Mouse (Mus musculus): ENCODE results near the gene Arpp19. TPM values are rescaled to one million over a fixed set of nuclear protein-coding genes. Genes with fewer than 3 reads are reported as not detected.

Arpp19 gene
- total RNA-seq (2021) = 100 to 1,000 TPM; 280 to 339 TPM
- long read RNA-seq, experiment 1, full-length matches to known transcripts = 371 of 402 reads
- long read RNA-seq, experiment 1, partial matches to known transcripts = 8 of 402 reads
- long read RNA-seq, experiment 1, other reads (novel, unspliced or antisense) = 23 of 402 reads
- long read RNA-seq, experiment 2, full-length matches to known transcripts = 317 of 352 reads
- long read RNA-seq, experiment 2, partial matches to known transcripts = 26 of 352 reads
- long read RNA-seq, experiment 2, other reads (novel, unspliced or antisense) = 9 of 352 reads

- intact Hi-C loops (cut with DNase I) = no loop called here
- peak; percentile 84 to 89 for DNase-seq (ENCODE audit: low spot score in 2 of 2)
Measured at GRCm38 (mm10) chr9:75037451-75038356, at the start of gene Arpp19. Gene Arpp19, plus strand, starts transcription at chr9:75037614.

- no peak for DNase-seq (ENCODE audit: low spot score in 2 of 2)
- intact Hi-C loops (cut with DNase I) = no loop called here
Measured at GRCm38 (mm10) chr9:74988893-74989460, 48.4 kb upstream of the Arpp19 start.

DNA sequence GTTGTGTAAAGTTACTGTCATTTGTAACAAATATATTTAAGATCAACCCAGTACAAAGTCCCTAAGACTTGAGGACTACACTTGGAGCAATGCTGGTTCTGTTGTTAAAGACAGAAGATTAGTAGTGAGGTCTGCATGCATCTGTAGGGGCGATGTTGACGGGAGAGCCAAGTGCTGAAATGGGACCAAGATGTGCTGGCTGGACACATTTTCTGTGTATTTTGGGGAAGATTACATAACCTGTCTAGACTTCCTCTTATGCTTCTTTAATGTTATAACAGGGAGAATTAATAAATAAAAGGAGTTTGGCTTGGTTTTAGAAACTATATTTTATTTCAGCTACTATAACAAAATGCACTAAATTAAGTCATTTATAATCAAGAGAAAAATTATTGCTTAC, 47.4 kb upstream of the Arpp19 start:
- intact Hi-C loops (cut with DNase I) = loop anchor here (5.0 kb wide), 1 partner anchor 83 kb away; no protein-coding TSS in a partner anchor
- DNase-seq (ENCODE audit: low spot score in 2 of 2) = no peak

DNA sequence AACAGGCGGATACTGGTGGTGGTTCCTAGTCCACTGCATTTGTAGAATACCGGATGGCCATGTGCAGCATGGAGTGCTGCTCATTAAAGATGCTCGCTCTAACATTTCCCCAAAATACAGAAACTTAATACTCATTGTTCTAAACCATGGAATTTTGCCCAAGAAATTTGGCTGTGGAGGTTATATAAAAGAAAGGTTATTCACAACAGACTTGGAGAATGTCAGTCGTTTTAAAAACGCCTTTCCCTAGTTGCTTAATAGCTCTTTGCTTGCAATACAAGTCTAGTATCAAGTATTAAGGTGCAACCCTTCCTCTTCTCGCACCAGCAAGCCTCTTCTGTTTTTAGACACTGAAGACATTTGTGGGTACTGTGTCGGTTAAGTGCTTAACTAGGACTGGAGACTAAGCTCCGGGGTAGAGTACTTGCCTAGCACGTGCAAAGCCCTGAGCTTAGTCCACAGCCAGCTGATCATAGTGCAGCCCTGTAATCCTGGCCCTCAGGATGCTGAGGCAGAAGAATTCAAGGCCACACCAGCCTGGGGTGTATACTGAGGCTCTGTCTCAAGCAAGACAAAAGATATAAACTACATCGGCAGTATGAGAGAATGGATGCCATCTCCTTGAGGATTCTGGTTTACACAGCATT, 42.7 kb upstream of the Arpp19 start:
- intact Hi-C loops (cut with DNase I) = loop anchor here (5.0 kb wide), 1 partner anchor 87 kb away; no protein-coding TSS in a partner anchor
- no peak for DNase-seq (ENCODE audit: low spot score in 2 of 2)

- intact Hi-C loops (cut with DNase I) = no loop called here
- no peak for DNase-seq (ENCODE audit: low spot score in 2 of 2)
Measured at GRCm38 (mm10) chr9:74996349-74996748, 41.1 kb upstream of the Arpp19 start.

DNA sequence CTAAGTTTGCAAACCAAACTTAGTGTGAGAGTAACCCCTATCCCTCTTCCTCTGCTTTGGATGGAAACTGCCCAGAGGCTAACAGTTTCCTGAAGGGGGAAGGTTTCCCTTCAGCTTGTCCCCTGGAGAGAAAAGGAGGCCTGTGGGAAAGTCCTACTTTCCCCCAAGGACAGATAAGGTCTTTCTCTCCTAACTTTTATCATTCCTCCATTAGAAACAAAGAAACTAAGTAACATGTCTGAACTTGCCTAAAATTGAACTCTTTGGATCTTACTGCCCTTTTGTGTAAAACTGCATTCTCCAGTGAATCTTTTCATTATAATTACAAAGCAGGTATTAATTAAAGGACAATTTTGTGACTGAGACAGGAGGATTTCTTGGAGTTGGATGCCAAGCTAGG, 39.4 kb upstream of the Arpp19 start:
- DNase-seq (ENCODE audit: low spot score in 2 of 2) = no peak
- intact Hi-C loops (cut with DNase I) = no loop called here

DNA sequence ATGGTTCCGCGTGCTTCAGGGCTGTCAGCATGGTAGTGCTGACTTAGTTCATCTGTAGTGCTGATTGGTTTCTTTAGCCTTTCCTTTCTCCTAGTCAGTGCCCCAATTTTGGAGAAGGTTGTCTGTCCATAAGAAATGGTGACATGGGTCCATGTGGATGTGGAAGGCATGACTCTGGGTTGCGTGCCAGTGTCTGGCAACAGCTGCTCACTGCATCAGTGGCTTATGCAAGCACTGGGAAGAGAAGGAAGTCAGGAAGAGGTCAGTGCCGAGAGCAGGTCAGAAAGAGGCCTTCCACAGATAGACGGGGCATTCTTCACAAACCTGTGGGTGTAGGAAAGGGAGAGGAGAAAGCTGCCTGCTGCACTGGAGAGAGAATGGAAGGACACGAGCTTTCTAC, 36.4 kb upstream of the Arpp19 start:
- intact Hi-C loops (cut with DNase I) = no loop called here

GRCm38 (mm10) chr9:75001611-75002204, 35.7 kb upstream of the Arpp19 start:
- DNase-seq (ENCODE audit: low spot score in 2 of 2) = peak in 1 of 2 experiments; percentile 39
- intact Hi-C loops (cut with DNase I) = no loop called here

More for the DNA sequence above, 36.4 kb upstream of the Arpp19 start:
- no peak for DNase-seq (ENCODE audit: low spot score in 2 of 2)

DNA sequence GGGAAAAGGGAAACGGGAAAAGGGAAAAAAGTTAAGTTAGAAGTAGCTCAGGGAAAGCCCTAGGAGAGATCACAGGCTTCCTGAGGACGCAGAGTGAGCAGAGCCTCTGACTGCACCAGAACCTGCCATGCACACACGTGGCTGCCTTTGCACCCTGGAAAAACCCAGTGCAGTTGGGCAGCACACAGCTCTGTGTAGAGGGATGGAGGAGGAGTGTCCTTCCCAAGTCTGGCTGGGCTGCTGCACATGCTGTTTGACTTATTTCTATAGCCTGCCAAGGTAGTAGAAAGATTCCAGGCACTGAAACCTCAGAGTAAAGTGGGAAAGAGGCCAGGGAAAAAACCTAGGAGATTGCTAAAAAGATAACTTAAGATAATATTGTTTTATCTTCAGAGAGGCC, 35.2 kb upstream of the Arpp19 start:
- intact Hi-C loops (cut with DNase I) = no loop called here

GRCm38 (mm10) chr9:75004203-75004602, 33.2 kb upstream of the Arpp19 start:
- no peak for DNase-seq (ENCODE audit: low spot score in 2 of 2)
- intact Hi-C loops (cut with DNase I) = no loop called here

More for the DNA sequence above, 35.2 kb upstream of the Arpp19 start:
- DNase-seq (ENCODE audit: low spot score in 2 of 2) = no peak

DNA sequence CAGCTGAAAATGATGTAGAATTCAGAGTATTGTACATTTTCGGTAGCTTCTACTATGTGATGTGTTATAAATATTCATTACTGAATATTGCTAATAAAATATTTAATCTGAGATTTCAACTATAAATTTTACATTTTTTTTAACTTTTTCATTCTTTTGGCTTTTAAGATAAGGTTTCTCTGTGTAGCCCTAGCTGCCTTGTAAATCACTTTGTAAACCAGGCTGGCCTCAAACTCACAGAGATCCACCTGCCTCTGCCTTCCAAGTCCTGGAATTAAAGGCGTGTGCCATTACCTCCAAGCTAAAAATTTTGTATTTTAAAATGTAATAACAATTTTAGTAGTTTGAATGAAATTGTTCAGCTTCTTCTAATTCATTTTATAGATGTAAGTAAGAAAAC, 20.8 kb upstream of the Arpp19 start:
- intact Hi-C loops (cut with DNase I) = no loop called here

GRCm38 (mm10) chr9:75019181-75019580, 18.2 kb upstream of the Arpp19 start:
- intact Hi-C loops (cut with DNase I) = no loop called here
- no peak for DNase-seq (ENCODE audit: low spot score in 2 of 2)

More for the DNA sequence above, 20.8 kb upstream of the Arpp19 start:
- DNase-seq (ENCODE audit: low spot score in 2 of 2) = no peak

DNA sequence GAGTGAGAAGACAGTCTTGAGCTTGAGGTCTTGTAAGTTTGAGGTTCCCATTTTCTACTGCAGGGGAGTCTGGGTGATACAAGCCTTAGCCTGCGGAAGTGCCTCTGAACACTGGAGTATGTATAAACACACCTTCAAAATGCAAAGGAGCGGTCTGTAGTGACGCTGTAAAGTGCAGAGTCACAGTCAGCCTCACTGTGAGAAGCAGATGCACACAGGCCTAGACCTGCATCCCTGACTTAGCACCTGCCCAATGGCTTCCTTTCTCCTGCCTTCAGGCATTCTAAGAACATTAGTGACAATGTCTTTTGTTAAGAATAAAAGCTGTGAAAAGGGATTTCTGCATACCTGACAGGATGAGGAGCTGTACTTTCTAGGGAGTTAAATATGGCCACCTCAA, 17.8 kb upstream of the Arpp19 start:
- DNase-seq (ENCODE audit: low spot score in 2 of 2) = no peak
- intact Hi-C loops (cut with DNase I) = no loop called here

GRCm38 (mm10) chr9:75020561-75020960, 16.9 kb upstream of the Arpp19 start:
- DNase-seq (ENCODE audit: low spot score in 2 of 2) = no peak
- intact Hi-C loops (cut with DNase I) = no loop called here

DNA sequence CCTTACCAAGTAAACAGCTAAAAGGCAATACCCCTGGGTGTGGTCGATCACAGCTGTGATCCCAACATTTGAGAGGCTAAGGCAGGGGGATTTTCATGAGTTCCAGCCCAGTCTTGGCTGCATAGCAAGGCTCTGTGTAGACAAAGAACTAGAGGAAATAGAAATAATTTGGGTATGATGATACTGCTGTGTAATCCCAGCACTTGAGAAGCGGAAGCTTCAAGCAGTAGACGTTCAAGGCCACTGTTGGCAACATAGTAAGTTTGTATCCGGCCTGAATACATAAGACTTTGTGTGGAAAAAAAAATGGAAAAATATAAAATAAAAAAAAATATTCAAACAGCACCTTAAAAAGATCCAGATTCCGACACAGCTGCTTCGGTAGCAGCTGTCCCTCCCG, 14.9 kb upstream of the Arpp19 start:
- no peak for DNase-seq (ENCODE audit: low spot score in 2 of 2)
- intact Hi-C loops (cut with DNase I) = no loop called here

GRCm38 (mm10) chr9:75023150-75023894, 14.1 kb upstream of the Arpp19 start:
- intact Hi-C loops (cut with DNase I) = no loop called here
- DNase-seq (ENCODE audit: low spot score in 2 of 2) = no peak

DNA sequence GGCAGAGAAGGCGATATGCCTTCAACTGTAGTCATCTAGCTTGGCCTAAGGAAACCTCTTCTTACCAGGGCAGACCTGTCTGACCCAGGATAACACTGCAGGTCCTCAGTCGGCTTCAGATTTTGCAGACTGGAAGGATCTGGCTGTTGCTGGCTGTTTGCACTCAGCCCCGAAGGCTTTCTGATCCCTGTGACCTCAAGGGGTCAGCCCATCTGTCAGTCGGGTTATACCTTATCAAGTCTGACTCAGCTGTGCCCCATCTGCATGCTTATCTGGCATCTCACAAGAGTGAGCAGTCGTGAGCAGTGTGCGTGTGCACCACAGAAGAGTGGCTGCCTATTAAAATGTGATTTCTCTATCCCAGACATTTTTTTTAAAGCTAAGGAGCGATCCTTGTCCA, 13.3 kb upstream of the Arpp19 start:
- no peak for DNase-seq (ENCODE audit: low spot score in 2 of 2)
- intact Hi-C loops (cut with DNase I) = no loop called here

- no peak for DNase-seq (ENCODE audit: low spot score in 2 of 2)
- intact Hi-C loops (cut with DNase I) = loop anchor here (5.0 kb wide), 1 partner anchor 118 kb away; no protein-coding TSS in a partner anchor
Measured at GRCm38 (mm10) chr9:75025689-75026088, 11.7 kb upstream of the Arpp19 start.

DNA sequence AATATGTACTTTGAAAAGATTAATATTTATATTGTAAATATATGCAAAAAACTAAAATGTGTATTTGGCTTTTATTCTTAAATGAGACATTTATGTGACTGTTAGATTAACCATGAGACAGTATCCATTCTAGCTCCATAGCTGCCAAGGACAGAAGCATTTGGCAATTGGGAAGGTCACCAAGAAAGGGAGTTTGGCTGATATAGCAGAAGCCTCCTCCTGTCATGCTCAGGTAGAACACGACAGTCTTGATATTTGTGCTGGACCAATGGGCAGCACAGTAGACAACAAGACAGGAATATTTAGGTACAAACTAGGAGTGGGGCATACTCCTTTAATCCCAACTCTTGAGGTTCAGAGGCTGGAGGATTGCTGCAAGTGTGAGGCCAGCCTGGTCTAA, 5.0 kb upstream of the Arpp19 start:
- intact Hi-C loops (cut with DNase I) = no loop called here
- DNase-seq (ENCODE audit: low spot score in 2 of 2) = no peak

All from left cerebral cortex, postnatal 14 days (tissue).